ENCODE assay signal across 10 mouse cellular contexts in genomic region chr13:21161591-21161990, GRCm38 (mm10). TPM values are rescaled to one million over a fixed set of nuclear protein-coding genes. Genes with fewer than 3 reads are reported as not detected.
DNase-seq lines count a peak whose midpoint lies in the region; ATAC-seq and TF ChIP-seq lines count a peak whose summit lies in the region.
"Had no signal": no experiment of that assay in that cellular context is flagged by ENCODE, and none has a peak within 500 bp of the region (broad histone marks: within the 10 kb centered on the region; RNA-seq: fewer than 3 reads in every experiment).

No protein-coding gene starts in this region.

- H3K79me2 ChIP-seq in heart, adult 2 months (replicated peaks; ENCODE audit: control insufficient read depth, insufficient read depth, low read length) = no peaks in the 10 kb centered on the region
- no peaks in the 10 kb centered on the region; the same call in 1 of the 2 replicates for H3K79me2 ChIP-seq in MEL (ENCODE audit: control insufficient read depth, insufficient read depth, low read length, poor library complexity)

- no peak for DNase-seq in heart, adult 2 months
- no peak for DNase-seq in heart, adult 8-10 months (ENCODE audit: low spot score)
- DNase-seq in MEL (ENCODE audit: low read depth, low spot score) = no peak
- no peak for DNase-seq in retina, embryonic 14.5 days (ENCODE audit: low spot score)
- DNase-seq in adrenal gland, adult (ENCODE audit: inconsistent age in 2 of 2, low spot score in 1 of 2) = no peak
- no peak for DNase-seq in natural killer cell, adult 2 months (ENCODE audit: low spot score in 2 of 2)

- WGBS in heart, adult 2 months = 46% methylated on average over 2 of the region's 2 CpGs
- whole genome bisulfite sequencing in hindbrain, embryonic 12.5 days = 37% methylated on average over 2 of the region's 2 CpGs

- no peaks in the 10 kb centered on the region for H3K36me3 ChIP-seq in heart, adult 2 months (ENCODE audit: control insufficient read depth, insufficient read depth, low read length)
- H3K36me3 ChIP-seq in MEL (ENCODE audit: control insufficient read depth in 1 of 2, insufficient read depth in 2 of 2, low read length in 2 of 2) = peaks cover 0 to 6% of the 10 kb centered on the region in 2 experiments; a peak in 2 of 4 replicates
- H3K36me3 ChIP-seq in hindbrain, embryonic 12.5 days = no peaks in the 10 kb centered on the region

- H3K27me3 ChIP-seq in heart, adult 2 months (ENCODE audit: control insufficient read depth, insufficient read depth, low read length) = no peaks in the 10 kb centered on the region
- peaks cover 0 to 6% of the 10 kb centered on the region in 2 experiments; a peak in 2 of 4 replicates for H3K27me3 ChIP-seq in MEL (ENCODE audit: control insufficient read depth in 1 of 2, insufficient read depth in 2 of 2, low read length in 2 of 2)
- no peaks in the 10 kb centered on the region; the same call in 1 of the 2 replicates for H3K27me3 ChIP-seq in hindbrain, embryonic 12.5 days

- no peak for TF ChIP-seq POLR2A in heart, adult 2 months (IDR thresholded peaks at IDR 0.05; ENCODE audit: insufficient read depth, low read depth, low read length)
- no peak for TF ChIP-seq POLR2A in MEL (IDR thresholded peaks at IDR 0.05; ENCODE audit: control insufficient read depth in 1 of 2, insufficient read depth in 1 of 2, low read depth in 1 of 2, low read length in 2 of 2, poor library complexity in 1 of 2)

- no peak overlapping the region for H3K9ac ChIP-seq in heart, adult 2 months (ENCODE audit: low read depth, low read length)
- peak overlapping the region; percentile 46 for H3K9ac ChIP-seq in MEL (ENCODE audit: control insufficient read depth, low read depth, low read length, poor library complexity, severe bottlenecking)
- H3K9ac ChIP-seq in hindbrain, embryonic 12.5 days = no peak overlapping the region

- H3K9me3 ChIP-seq in MEL (replicated peaks; ENCODE audit: insufficient read depth, low read length) = no peaks in the 10 kb centered on the region
- no peaks in the 10 kb centered on the region for H3K9me3 ChIP-seq in hindbrain, embryonic 12.5 days (replicated peaks)

- H3K27ac ChIP-seq in heart, adult 2 months = no peak overlapping the region
- no peak overlapping the region for H3K27ac ChIP-seq in MEL (ENCODE audit: control insufficient read depth, low read depth, low read length)
- no peak overlapping the region for H3K27ac ChIP-seq in hindbrain, embryonic 12.5 days

- no peak for TF ChIP-seq EP300 in heart, adult 2 months (IDR thresholded peaks at IDR 0.05; ENCODE audit: insufficient read depth, low read depth, low read length)
- no peak for TF ChIP-seq EP300 in MEL (IDR thresholded peaks at IDR 0.05; ENCODE audit: low read depth in 1 of 2, low read length in 2 of 2)

- ATAC-seq in hindbrain, embryonic 12.5 days (ENCODE audit: low FRiP score) = no peak
- peak; percentile 24 for ATAC-seq in megakaryocyte progenitor cell, adult 5-6 weeks (replicated peaks; ENCODE audit: poor library complexity)

- TF ChIP-seq CTCF in heart, adult 2 months (IDR thresholded peaks at IDR 0.05) = no peak
- TF ChIP-seq CTCF in MEL (IDR thresholded peaks at IDR 0.05 in 2 of 3, conservative IDR thresholded peaks at IDR 0.05 in 1 of 3; ENCODE audit: control insufficient read depth in 1 of 3, insufficient read depth in 1 of 3, low read depth in 2 of 3, low read length in 3 of 3, poor library complexity in 1 of 3, severe bottlenecking in 1 of 3) = no peak

- TF ChIP-seq RAD21 in MEL (IDR thresholded peaks at IDR 0.05; ENCODE audit: low read depth, low read length) = no peak

- H3K4me1 ChIP-seq in heart, adult 2 months (ENCODE audit: control insufficient read depth, insufficient read depth, low read length) = no peaks in the 10 kb centered on the region
- peaks cover 3 to 8% of the 10 kb centered on the region in 2 experiments; a peak in 2 of 4 replicates for H3K4me1 ChIP-seq in MEL (ENCODE audit: control insufficient read depth in 1 of 2, insufficient read depth in 2 of 2, low read length in 2 of 2)
- H3K4me1 ChIP-seq in hindbrain, embryonic 12.5 days = 0 out of 2 replicates have a peak, but pooled peaks cover 9% of the 10 kb centered on the region

- intact Hi-C loops in heart, adult 2 months (cut with DNase I) = loop anchor here (1.0 to 10.0 kb wide), 4 partner anchors 39 to 783 kb away; partner anchors contain the start of gene Zfp184

- peak overlapping the region; percentile 7; the same call in 1 of the 2 replicates for H3K4me3 ChIP-seq in heart, adult 2 months
- peak overlapping the region; percentile 33 to 64 for H3K4me3 ChIP-seq in MEL (ENCODE audit: control insufficient read depth in 1 of 2, insufficient read depth in 1 of 2, low read depth in 2 of 2, low read length in 2 of 2)
- H3K4me3 ChIP-seq in hindbrain, embryonic 12.5 days = peak overlapping the region; percentile 60

- H3K4me2 ChIP-seq in hindbrain, embryonic 12.5 days (replicated peaks) = peak overlapping the region; percentile 78

TF ChIP-seq in MEL, 35 proteins besides CTCF, POLR2A, EP300 and RAD21:
- no peak for TF ChIP-seq CHD1 (IDR thresholded peaks at IDR 0.05; ENCODE audit: low read depth, low read length)
- no peak for TF ChIP-seq TCF12 (IDR thresholded peaks at IDR 0.05; ENCODE audit: low read depth, low read length)
- no peak for TF ChIP-seq HCFC1 (IDR thresholded peaks at IDR 0.05; ENCODE audit: low read depth, low read length)
- no peak for TF ChIP-seq UBTF (IDR thresholded peaks at IDR 0.05; ENCODE audit: borderline replicate concordance, insufficient read depth, low read depth, low read length)

RNA-seq across cellular contexts. Expression of gene Olfr1368, which starts 15.9 kb away (rescaled TPM):
- total RNA-seq in heart, adult 2 months (2021) = not detected
- polyA plus RNA-seq in heart, adult 2 months (2012; rRNA removed) = not detected in 2 replicates
- total RNA-seq in heart, adult 8-10 months (2022) = not detected
- not detected in 2 replicates for total RNA-seq in MEL (2012; rRNA removed)
- polyA plus RNA-seq in MEL (2012; ENCODE audit: insufficient read depth in 1 of 2, insufficient read length in 2 of 2, low read depth in 1 of 2, low replicate concordance in 2 of 2, missing spikeins in 1 of 2) = not detected
- polyA plus RNA-seq in hindbrain, embryonic 12.5 days (2016; fragmentation: Nextera tagmentation; extraction: Ambion mirVana) = not detected in 2 replicates
- total RNA-seq in megakaryocyte progenitor cell, adult 5-6 weeks (2015) = not detected in 2 replicates
- not detected in 2 replicates for total RNA-seq in megakaryocyte progenitor cell, adult 5-6 weeks (2017)
- polyA plus RNA-seq: frontal cortex, adult 2 months; lung, adult 2 months had no signal

RNA-seq across cellular contexts. Expression of gene Trim27, which starts 17.7 kb away (rescaled TPM):
- 10 to 100 TPM; 18.8 to 19.8 TPM for total RNA-seq in heart, adult 2 months (2021)
- polyA plus RNA-seq in heart, adult 2 months (2012; rRNA removed) = 13.5 and 17.2 TPM in 2 replicates
- total RNA-seq in heart, adult 8-10 months (2022) = 10 to 100 TPM; 17.7 to 20.3 (median 19.3) TPM
- total RNA-seq in MEL (2012; rRNA removed) = 257 and 258 TPM in 2 replicates
- 100 to 1,000 TPM; 311 to 339 TPM for polyA plus RNA-seq in MEL (2012; ENCODE audit: insufficient read depth in 1 of 2, insufficient read length in 2 of 2, low read depth in 1 of 2, low replicate concordance in 2 of 2, missing spikeins in 1 of 2)
- polyA plus RNA-seq in hindbrain, embryonic 12.5 days (2016; fragmentation: Nextera tagmentation; extraction: Ambion mirVana) = 127 and 130 TPM in 2 replicates
- total RNA-seq in megakaryocyte progenitor cell, adult 5-6 weeks (2015) = 108 and 116 TPM in 2 replicates
- total RNA-seq in megakaryocyte progenitor cell, adult 5-6 weeks (2017) = 170 and 177 TPM in 2 replicates

RNA-seq across cellular contexts. Expression of gene Olfr263, which starts 32.2 kb away (rescaled TPM):
- total RNA-seq in heart, adult 2 months (2021) = not detected
- polyA plus RNA-seq in heart, adult 2 months (2012; rRNA removed) = not detected in 2 replicates
- not detected for total RNA-seq in heart, adult 8-10 months (2022)
- not detected in 2 replicates for total RNA-seq in MEL (2012; rRNA removed)
- not detected for polyA plus RNA-seq in MEL (2012; ENCODE audit: insufficient read depth in 1 of 2, insufficient read length in 2 of 2, low read depth in 1 of 2, low replicate concordance in 2 of 2, missing spikeins in 1 of 2)
- not detected in 2 replicates for polyA plus RNA-seq in hindbrain, embryonic 12.5 days (2016; fragmentation: Nextera tagmentation; extraction: Ambion mirVana)
- not detected in 2 replicates for total RNA-seq in megakaryocyte progenitor cell, adult 5-6 weeks (2015)
- not detected in 2 replicates for total RNA-seq in megakaryocyte progenitor cell, adult 5-6 weeks (2017)
- polyA plus RNA-seq: frontal cortex, adult 2 months; lung, adult 2 months had no signal

RNA-seq across cellular contexts. Expression of gene Olfr1369-ps1, which starts 50.3 kb away (rescaled TPM):
- not detected for total RNA-seq in heart, adult 2 months (2021)
- polyA plus RNA-seq in heart, adult 2 months (2012; rRNA removed) = not detected in 2 replicates
- not detected for total RNA-seq in heart, adult 8-10 months (2022)
- not detected in 2 replicates for total RNA-seq in MEL (2012; rRNA removed)
- under 1 TPM in 1 of 2 experiments, not detected in 1; 0.74 TPM for polyA plus RNA-seq in MEL (2012; ENCODE audit: insufficient read depth in 1 of 2, insufficient read length in 2 of 2, low read depth in 1 of 2, low replicate concordance in 2 of 2, missing spikeins in 1 of 2)
- 0.05 TPM in 1 of 2 replicates, not detected in the other for polyA plus RNA-seq in hindbrain, embryonic 12.5 days (2016; fragmentation: Nextera tagmentation; extraction: Ambion mirVana)
- not detected in 2 replicates for total RNA-seq in megakaryocyte progenitor cell, adult 5-6 weeks (2015)
- not detected in 2 replicates for total RNA-seq in megakaryocyte progenitor cell, adult 5-6 weeks (2017)
- polyA plus RNA-seq: frontal cortex, adult 2 months; lung, adult 2 months had no signal

Comparison
In these comparisons a context has a peak if more than half of its experiments do, and no peak if none do; other contexts are left out.
1. H3K4me3 ChIP-seq: peak in every context shown above with its lines; median percentile 60 in hindbrain, embryonic 12.5 days; 48 in MEL; 7 in heart, adult 2 months.
2. RNA of gene Trim27, which starts 17.7 kb away (total RNA-seq): 257 to 258 TPM in MEL and 108 to 177 TPM in megakaryocyte progenitor cell, adult 5-6 weeks; 18.8 to 19.8 TPM in heart, adult 2 months and 17.7 to 20.3 TPM in heart, adult 8-10 months; every median in the first group is over 4 times any median in the second.